Mouse (Mus musculus) adrenal gland, postnatal 4 days (tissue): ENCODE measurements at regions not wholly inside any gene's neighbourhood (a gene's known extent, or its start where the extent isn't known, plus 50 kb on each side); places are given as distances from the start of the nearest gene placed in this dataset.

Experiments
- DNase-seq, 2 experiments: peaks; one replicate each; pipeline ENCODE4 v3.0.0; 2021 to 2022; ENCODE audit warnings: low spot score in 2 of 2, mixed read lengths in 2 of 2

DNA sequence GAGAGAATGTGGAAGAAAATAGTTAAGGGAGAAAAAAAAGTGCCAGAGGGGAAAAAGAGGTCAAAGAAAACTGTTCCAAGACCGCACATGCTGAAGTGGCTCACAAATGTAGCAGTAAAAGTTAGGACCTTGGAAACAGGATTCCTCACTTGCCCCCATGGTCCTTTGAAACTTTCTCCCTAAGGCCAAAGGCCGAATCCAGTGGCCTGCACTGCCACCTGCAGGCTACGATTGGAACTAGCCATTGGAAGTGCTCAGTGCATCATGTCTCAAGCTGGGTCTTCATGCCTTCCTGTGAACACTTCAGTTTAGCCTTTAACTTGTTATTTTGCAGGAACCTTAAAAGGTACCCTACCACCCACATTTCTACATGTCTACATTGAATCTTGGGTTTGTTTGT is 56.3 kb upstream of the Mctp2 start:
- DNase-seq: peak; percentile 13 to 40

DNA sequence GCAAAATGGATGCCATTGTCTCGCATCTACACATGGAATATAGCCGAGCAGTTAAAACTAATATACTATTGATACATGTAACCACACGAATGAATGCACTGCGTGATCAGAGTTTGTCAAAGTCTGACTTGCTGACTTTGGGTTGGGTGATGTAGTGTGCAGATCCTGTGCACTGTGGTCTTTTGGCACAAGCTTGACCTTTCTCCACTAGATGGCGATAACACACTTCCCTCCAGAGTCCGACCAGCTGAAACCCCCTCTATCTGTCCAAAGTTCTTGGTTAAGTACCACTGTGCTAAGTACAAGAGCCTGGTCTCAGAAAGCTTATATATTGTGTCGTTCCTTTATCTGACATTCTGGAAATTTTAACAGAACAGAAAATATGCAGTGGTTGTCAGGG is 84.9 kb upstream of the Mctp2 start:
- DNase-seq: no peak

DNA sequence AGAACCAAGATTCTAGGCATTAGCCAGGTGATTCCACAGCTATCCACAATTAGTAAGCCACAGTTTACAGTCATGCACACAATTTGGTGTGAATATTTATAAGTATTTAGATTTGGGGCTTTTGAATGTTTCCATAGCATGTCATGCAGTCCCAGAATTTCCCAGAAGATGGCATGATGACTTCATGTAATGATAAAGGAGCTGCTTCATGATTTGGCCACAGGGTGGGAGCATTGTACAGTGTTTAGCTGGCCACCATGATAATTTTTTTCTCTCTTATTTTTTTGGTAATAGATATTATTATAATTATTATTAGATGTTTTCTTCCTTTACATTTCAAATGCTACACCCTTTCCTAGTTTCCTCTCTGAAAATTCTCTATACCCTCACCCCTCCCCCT is 93.6 kb upstream of the Mctp2 start:
- DNase-seq: peak in 1 of 2 experiments; percentile 24

DNA sequence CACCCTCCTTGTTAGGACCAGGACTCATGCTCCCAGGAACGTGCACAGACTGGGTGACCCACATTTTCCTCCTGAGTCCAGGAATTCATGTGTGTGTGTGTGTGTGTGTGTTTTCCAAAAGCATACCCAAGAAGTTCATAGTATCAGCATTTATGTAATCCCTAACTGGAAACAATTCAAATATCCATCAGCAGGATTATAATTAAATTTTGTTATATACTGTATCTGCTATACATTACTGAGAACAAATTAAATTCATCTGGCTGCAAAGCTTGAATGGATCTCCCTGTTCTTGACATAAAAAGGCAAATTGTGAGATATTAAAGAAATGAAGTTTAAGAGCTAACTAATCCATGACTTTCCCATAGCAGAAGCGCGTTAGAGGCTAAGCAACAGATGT is 99.7 kb upstream of the Mctp2 start:
- DNase-seq: no peak

DNA sequence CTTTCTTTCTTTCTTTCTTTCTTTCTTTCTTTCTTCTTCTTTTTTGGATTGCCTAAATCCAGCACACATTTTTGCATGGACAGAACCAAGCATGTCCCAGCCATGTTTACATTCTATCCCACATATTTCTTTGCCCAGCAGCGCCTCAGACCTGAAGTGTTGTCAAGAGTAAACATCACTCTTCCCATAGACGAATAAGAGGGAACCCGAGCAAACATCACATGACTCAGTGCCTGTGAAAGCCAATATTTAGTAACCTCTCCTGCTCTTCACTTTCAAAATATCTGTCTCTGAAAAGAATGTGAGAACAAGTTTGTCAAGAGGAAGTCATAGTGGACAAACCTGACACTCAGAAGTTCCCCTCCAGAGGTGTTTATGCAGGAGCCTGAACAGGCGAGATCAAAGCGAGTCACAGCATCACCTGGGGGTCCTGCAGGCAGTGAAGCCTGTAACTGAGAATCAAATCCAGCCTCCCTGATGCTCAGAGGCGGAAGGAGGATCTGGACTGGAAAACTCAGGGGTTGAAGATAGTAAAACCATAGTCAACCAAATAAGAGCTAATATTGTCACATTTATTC is 102.1 kb upstream of the Mctp2 start:
- DNase-seq: no peak

- no peak for DNase-seq
Measured at GRCm38 (mm10) chr7:72438552-72438951, 132.1 kb upstream of the Mctp2 start.

DNA sequence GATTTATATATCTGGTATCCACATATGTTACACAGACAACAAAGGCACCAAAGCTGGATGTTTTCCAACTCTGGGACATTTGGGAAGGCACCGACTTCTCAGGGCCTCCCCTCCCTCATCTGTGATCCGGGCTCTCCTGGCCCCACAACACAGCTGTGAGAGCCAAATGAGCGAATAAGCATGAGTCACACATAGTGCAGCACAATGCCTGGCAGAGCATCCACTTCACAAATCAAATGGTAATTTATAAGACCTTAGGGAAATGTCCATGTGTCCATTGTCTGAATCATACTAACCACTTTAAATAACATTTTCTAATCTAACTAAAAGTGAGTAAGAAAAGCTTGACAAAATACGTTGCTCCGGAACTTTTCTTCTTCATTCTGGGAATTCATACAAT is 135.6 kb upstream of the Mctp2 start:
- no peak for DNase-seq

DNA sequence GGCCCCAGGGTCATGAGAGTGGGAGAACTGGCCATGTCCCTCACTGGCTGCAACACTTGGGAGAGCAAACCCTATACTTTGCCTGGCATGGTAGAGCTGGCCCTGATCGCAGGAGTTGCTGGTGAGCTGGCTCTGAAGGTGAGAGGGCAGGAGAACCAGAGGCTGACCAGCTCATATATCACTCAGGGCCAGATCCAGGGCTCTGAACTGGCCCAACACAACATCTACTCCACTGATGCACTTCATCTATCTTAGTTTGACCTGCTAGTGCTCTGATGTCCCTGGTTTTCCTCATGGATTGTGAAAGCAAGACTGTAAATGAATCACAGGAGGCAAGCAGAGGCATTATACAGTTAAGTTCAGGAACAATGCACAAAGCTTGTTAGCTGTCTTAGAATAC is 137.6 kb upstream of the Mctp2 start:
- no peak for DNase-seq

DNA sequence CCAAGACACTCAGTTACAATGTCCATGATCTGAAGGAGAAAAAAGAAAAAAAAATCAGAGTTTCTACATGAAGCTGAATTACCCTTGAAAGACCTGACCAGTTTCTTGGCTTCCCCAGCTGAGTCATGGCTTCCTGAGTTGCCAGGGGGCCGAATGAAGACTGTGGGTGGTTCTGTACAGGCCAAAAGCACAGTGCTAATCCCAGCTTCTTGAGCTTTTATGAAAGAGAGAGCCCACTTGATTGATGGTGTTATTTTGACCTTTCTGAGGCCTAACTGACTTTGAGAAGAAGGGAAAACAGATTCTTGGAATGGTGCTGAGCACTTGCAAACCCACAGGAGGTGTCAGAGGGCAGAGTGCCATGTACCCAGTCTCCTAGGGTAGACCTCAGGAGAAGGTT is 138.4 kb upstream of the Mctp2 start:
- no peak for DNase-seq

GRCm38 (mm10) chr7:72446911-72447310 is 140.5 kb upstream of the Mctp2 start:
- DNase-seq: no peak

DNA sequence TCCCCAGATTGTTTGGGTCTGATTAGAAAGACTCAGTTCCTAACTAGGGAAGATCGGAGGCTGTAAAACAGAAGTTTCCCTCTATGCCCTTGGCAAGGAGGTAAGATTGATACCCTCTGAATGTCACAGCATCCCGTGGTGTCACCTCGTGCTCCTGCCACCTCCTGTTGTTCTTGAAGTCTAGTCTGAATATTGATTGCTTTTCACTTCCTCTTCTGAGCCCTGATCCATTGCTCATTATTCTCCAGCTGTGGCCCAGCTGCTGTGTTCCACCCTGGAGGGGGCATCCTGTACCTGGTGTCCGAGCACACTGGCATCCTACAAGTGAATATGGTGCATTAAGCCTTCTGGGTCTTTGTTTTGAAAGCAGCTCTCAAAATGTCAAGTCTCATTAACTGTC is 156.6 kb upstream of the Mctp2 start:
- DNase-seq: no peak

DNA sequence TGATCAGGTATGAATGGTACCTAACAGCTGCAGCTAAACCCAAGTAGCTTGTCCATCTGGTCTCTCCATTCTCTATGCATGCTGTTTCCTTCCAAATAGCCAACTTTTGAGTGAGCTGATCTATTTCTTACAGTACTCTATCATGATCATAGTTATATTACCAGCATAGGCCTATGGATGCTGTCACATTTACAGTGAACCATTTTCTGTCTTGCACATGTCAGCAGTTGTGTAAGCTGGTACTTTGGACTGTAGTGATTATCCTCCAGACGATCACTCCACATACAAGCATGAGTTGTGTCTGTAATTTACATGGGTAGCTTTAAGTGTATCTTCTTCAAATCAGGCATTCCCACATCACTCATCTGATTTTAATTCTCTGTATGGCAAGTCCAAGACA is 158.2 kb upstream of the Mctp2 start:
- DNase-seq: no peak

GRCm38 (mm10) chr7:72469691-72470090 is 163.3 kb upstream of the Mctp2 start:
- no peak for DNase-seq

DNA sequence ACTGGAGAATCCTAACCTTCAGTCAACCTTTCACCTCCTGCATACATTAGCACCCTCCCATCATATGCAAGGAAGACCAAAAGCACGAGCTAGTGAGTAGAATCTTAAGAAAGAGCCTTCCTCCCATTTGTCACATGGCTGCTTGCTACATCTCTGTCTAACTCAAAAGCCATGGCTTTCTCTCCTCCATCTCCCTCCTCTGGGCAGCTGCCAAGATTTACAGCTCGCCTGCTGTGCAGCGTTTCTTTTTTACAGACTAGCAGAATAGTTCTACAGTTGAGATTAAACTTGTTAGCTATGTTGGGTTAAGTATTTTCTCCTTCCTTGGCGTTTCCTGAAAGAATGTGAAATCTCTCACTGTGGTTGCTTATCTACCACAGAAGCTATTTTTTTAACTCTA is 168.3 kb upstream of the Mctp2 start:
- DNase-seq: no peak

GRCm38 (mm10) chr7:72478936-72479335 is 172.5 kb upstream of the Mctp2 start:
- DNase-seq: no peak

- DNase-seq: no peak
Measured at GRCm38 (mm10) chr7:72481275-72481674, 174.9 kb upstream of the Mctp2 start.

GRCm38 (mm10) chr7:72490161-72490560 is 183.8 kb upstream of the Mctp2 start:
- DNase-seq: no peak

DNA sequence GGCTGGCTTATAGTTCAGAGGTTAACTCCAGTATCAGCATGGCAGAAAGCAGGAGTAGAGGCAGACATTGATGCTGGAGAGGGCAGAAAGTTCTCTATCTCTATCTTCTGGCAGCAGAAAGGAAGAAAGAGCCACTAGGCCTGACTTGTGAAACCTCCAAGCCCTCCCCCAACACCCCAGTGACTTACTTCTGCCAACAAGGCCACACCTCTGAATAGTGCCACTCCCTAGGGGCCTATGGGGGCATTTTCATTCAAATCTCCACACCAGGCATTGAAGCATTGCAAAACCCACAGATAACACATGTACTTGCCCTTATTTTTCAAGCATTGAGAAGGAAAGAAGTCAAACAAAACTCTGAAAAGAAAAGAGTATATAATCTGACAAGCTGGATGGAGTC is 186.9 kb upstream of the Mctp2 start:
- DNase-seq: no peak

DNA sequence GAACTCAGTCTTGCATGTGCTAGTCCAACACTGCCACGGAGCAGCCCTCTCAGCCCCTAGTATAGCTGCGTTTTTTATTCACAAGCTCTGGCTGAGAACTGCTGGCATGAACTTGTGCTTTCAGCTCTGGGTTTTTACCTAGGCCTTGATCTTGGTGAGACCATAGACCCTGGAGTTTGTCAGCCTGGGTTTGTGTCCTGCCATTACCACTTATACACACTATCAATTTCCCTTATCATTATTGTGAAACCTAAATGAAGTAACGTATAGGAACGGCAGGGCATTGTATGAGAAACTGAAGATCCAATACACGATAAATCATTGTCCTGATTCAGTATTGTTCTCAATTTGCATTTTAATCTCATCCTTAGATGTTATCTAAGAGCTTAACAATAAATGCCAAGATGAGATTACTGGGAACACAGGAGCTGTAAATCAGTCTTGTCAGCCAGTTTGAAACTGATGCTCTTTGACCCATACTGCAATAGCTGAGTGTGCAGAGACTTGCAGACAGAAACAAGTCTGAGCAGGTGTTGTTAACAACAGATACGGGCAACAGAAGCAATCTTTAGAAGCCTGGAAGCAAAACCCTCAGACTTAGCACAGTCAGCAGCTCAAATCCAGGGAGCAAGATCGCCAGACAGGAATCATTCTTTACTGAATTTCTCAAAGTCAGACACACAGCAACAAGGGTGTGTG is 190.7 kb upstream of the Mctp2 start:
- DNase-seq: no peak

- DNase-seq: no peak
Measured at GRCm38 (mm10) chr7:72498562-72499230, 192.3 kb upstream of the Mctp2 start.

DNA sequence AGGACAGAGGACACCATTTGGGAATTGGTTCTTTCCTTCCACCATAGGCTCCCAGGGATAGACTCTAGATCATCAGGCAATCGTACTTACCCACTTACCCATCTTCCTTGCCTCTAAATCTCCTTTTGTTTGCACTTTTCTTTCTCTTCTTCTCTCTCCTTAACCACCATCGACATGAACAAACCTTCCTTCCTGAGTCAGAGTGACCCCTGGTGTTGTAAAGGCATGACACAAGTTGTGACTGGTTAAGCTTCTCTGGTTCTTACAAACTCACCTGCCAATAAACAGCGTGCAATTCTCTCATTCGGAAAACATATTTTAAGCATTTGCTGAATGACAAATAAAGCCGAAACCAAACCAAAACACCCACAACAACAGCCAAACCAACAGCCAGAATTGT is 193.4 kb upstream of the Mctp2 start:
- no peak for DNase-seq

- DNase-seq: no peak
Measured at GRCm38 (mm10) chr7:72500190-72500589, 193.8 kb upstream of the Mctp2 start.

DNA sequence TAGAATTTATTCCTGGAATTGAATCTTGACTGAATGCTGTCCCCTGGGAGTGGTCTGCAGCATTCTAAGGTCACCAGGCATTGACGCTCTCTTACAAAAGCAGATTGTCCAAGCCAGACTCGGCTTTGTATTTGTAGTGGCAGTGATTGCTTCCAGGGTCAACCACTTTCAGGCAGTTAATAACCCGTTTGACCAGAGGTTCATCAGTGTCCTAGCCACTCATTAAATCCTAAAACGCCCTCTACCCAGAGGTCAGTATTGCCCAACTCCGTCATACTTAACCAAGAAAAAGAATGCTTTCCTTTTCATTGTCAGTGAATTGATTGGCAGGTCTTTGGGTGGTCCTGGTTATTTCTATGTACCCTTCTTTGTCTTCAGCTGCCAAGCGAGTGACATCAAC is 194.6 kb upstream of the Mctp2 start:
- no peak for DNase-seq
